Mouse (Mus musculus): ENCODE results near the gene Ehd2.

DNA sequence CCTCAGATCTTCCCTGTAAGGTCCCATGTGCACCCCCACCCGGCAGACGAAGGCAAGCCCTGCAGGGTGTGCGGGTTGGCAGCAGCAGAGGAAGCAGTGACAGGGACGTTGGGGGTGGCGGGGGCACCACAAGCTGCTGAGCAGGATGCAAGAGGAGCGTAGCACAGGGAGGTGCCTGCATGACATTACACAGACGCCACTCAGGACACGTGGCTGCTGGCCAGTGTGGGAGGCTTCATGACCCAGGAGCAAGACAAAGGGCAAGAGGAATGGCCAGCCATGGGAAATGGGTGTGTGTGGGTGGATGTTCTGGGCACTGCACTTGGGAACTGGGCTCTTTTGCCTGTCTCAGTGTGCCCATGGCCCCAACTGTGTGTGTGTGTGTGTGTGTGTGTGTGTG is 12.9 kb upstream of the Ehd2 start:
- no peak for TF ChIP-seq CTCF (IDR thresholded peaks at IDR 0.05; ENCODE audit: borderline replicate concordance, insufficient read depth, low read length)
- TF ChIP-seq POLR2A (IDR thresholded peaks at IDR 0.05; ENCODE audit: low read depth, low read length): no peak
